Comparison of ENCODE assay signal across 6 mouse cellular contexts in genomic region chr7:111858291-111858690, GRCm38 (mm10).
DNase-seq lines count a peak whose midpoint lies in the region; ATAC-seq and TF ChIP-seq lines count a peak whose summit lies in the region.
"Not testable (repeated sequence)": the region's sequence is repeated elsewhere in the genome, so short reads cannot be mapped to it uniquely, and the experiment has no call there.

No protein-coding gene starts in this region.

- H3K4me1 ChIP-seq in heart, postnatal 0 days (ENCODE audit: control insufficient read depth, insufficient read depth); kidney, postnatal 0 days (replicated peaks; ENCODE audit: insufficient read depth, low read length); lung, embryonic 14.5 days (ENCODE audit: insufficient read depth); stomach, postnatal 0 days (replicated peaks; ENCODE audit: control insufficient read depth, insufficient read depth): not testable (repeated sequence)

- DNase-seq in A20 (ENCODE audit: low read depth, low spot score) (peak; percentile 7), R1 (ENCODE audit: low read depth, low spot score) (peak; percentile 8)
- DNase-seq in heart, postnatal 0 days (ENCODE audit: low spot score); kidney, postnatal 0 days (ENCODE audit: low spot score); lung, embryonic 14.5 days; stomach, postnatal 0 days (ENCODE audit: low spot score): not testable (repeated sequence)

- H3K27me3 ChIP-seq in heart, postnatal 0 days (ENCODE audit: control insufficient read depth, insufficient read depth, low read length); kidney, postnatal 0 days (ENCODE audit: insufficient read depth, low read length); lung, embryonic 14.5 days (ENCODE audit: insufficient read depth, low read length); stomach, postnatal 0 days (ENCODE audit: control insufficient read depth, insufficient read depth, low read length): not testable (repeated sequence)

- H3K4me3 ChIP-seq in heart, postnatal 0 days (ENCODE audit: low read depth, low read length); kidney, postnatal 0 days (replicated peaks; ENCODE audit: low read depth, low read length); lung, embryonic 14.5 days (ENCODE audit: low read depth, low read length); stomach, postnatal 0 days (ENCODE audit: low read depth, low read length): not testable (repeated sequence)

- H3K27ac ChIP-seq in heart, postnatal 0 days (ENCODE audit: low read depth); kidney, postnatal 0 days; lung, embryonic 14.5 days (ENCODE audit: low read depth); stomach, postnatal 0 days (replicated peaks): not testable (repeated sequence)

- H3K9me3 ChIP-seq in heart, postnatal 0 days (replicated peaks; ENCODE audit: control insufficient read depth, low read length); kidney, postnatal 0 days (replicated peaks; ENCODE audit: low read length); lung, embryonic 14.5 days (ENCODE audit: low read depth, low read length); stomach, postnatal 0 days (ENCODE audit: control insufficient read depth, low read length): not testable (repeated sequence)

- WGBS in heart, postnatal 0 days = 78% methylated on average over 8 of the region's 8 CpGs
- 87% methylated on average over 8 of the region's 8 CpGs for WGBS in kidney, postnatal 0 days
- WGBS in lung, embryonic 14.5 days = 85% methylated on average over 8 of the region's 8 CpGs
- WGBS in stomach, postnatal 0 days = 88% methylated on average over 8 of the region's 8 CpGs

- H3K36me3 ChIP-seq in heart, postnatal 0 days (replicated peaks; ENCODE audit: control insufficient read depth, insufficient read depth, low read length); kidney, postnatal 0 days (ENCODE audit: insufficient read depth, low read length); lung, embryonic 14.5 days (ENCODE audit: insufficient read depth); stomach, postnatal 0 days (ENCODE audit: control insufficient read depth, insufficient read depth, low read length): not testable (repeated sequence)

- not testable (repeated sequence) for H3K9ac ChIP-seq in heart, postnatal 0 days (replicated peaks; ENCODE audit: low read depth, low read length); kidney, postnatal 0 days (ENCODE audit: low read depth, low read length); lung, embryonic 14.5 days; stomach, postnatal 0 days (ENCODE audit: low read length)

- ATAC-seq in heart, postnatal 0 days (ENCODE audit: insufficient read depth, low read depth); kidney, postnatal 0 days (replicated peaks; ENCODE audit: low FRiP score, low read depth); lung, embryonic 14.5 days (ENCODE audit: insufficient read depth); stomach, postnatal 0 days (ENCODE audit: low FRiP score, low TSS enrichment): not testable (repeated sequence)

- not testable (repeated sequence) for TF ChIP-seq EP300 in heart, postnatal 0 days (IDR thresholded peaks at IDR 0.05; ENCODE audit: low read depth); stomach, postnatal 0 days (optimal IDR thresholded peaks at IDR 0.05)

- H3K4me2 ChIP-seq in heart, postnatal 0 days (ENCODE audit: low read depth, low read length); kidney, postnatal 0 days (ENCODE audit: low read length); lung, embryonic 14.5 days; stomach, postnatal 0 days (replicated peaks; ENCODE audit: low read depth): not testable (repeated sequence)

- peak; percentile 15; the same call in 1 of the 2 replicates for TF ChIP-seq CTCF in heart, postnatal 0 days (IDR thresholded peaks at IDR 0.05; ENCODE audit: low read depth)
- peak; percentile 44; the same call in 1 of the 2 replicates for TF ChIP-seq CTCF in kidney, postnatal 0 days (IDR thresholded peaks at IDR 0.05; ENCODE audit: low read depth)
- TF ChIP-seq CTCF in lung, embryonic 14.5 days (IDR thresholded peaks at IDR 0.05; ENCODE audit: low read depth) = peak; percentile 32
- TF ChIP-seq CTCF in stomach, postnatal 0 days (IDR thresholded peaks at IDR 0.05; ENCODE audit: low read depth) = peak; percentile 46
